Mouse (Mus musculus): ENCODE measurements around the gene Oaz2. TPM values are rescaled to one million over a fixed set of nuclear protein-coding genes. Genes with fewer than 3 reads are reported as not detected.

The Oaz2 gene
- polyA plus RNA-seq, 1 experiment: 140 TPM

DNA sequence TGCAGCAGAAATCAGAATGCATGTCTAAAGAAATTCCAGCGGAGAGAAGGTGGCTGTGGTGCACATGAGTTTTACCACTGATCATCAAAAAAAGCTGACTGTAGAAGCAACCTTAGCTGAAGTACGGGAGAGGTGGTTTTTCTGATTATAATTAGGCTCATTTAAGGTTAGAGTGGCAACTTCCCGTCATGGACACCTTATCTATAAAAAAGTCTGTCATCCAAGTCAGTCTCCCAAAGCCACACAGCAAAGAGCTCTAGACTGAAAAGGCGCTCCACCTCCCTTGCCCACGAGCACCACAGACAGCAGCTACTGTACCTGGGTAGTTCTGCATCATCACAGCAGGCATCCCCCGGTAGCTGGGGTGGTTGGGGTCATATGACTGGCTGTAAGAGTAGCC, 32.7 kb downstream of the Oaz2 start:
- peaks cover 21% of the 10 kb centered on the region for H3K36me3 ChIP-seq (ENCODE audit: control insufficient read depth, insufficient read depth)
- no peak overlapping the region for H3K4me2 ChIP-seq (ENCODE audit: low read depth)
- no peak overlapping the region for H3ac ChIP-seq (ENCODE audit: control insufficient read depth, insufficient read length)
- no peaks in the 10 kb centered on the region for H3K79me2 ChIP-seq (ENCODE audit: control insufficient read depth, insufficient read depth)
- TF ChIP-seq REST (IDR thresholded peaks at IDR 0.05; ENCODE audit: insufficient read depth, insufficient read length) (no peak), TCF12 (IDR thresholded peaks at IDR 0.05; ENCODE audit: insufficient read depth, poor library complexity, severe bottlenecking) (no peak), SRF (IDR thresholded peaks at IDR 0.05; ENCODE audit: control insufficient read depth, insufficient read length, low read depth) (no peak), CEBPB (IDR thresholded peaks at IDR 0.05; ENCODE audit: insufficient read depth, poor library complexity, severe bottlenecking) (no peak), POLR2A (IDR thresholded peaks at IDR 0.05; ENCODE audit: insufficient read length, low read depth) (no peak), TCF3 (IDR thresholded peaks at IDR 0.05; ENCODE audit: insufficient read length, low read depth) (no peak), USF1 (IDR thresholded peaks at IDR 0.05; ENCODE audit: low read depth) (no peak), MYOD1 (IDR thresholded peaks at IDR 0.05; ENCODE audit: control insufficient read depth in 1 of 3, insufficient read length in 2 of 3, low read depth in 2 of 3) (no peak), POLR2AphosphoS2 (IDR thresholded peaks at IDR 0.05; ENCODE audit: insufficient read length, low read depth) (no peak), MAX (IDR thresholded peaks at IDR 0.05; ENCODE audit: low read depth) (no peak), E2F4 (IDR thresholded peaks at IDR 0.05; ENCODE audit: insufficient read depth) (no peak), MYOG (IDR thresholded peaks at IDR 0.05; ENCODE audit: control insufficient read depth in 1 of 3, insufficient read depth in 1 of 3, insufficient read length in 2 of 3, low read depth in 2 of 3) (no peak)
- H3K4me3 ChIP-seq: no peak overlapping the region
- H3K27me3 ChIP-seq (ENCODE audit: control insufficient read depth, insufficient read depth, insufficient read length): no peaks in the 10 kb centered on the region

DNA sequence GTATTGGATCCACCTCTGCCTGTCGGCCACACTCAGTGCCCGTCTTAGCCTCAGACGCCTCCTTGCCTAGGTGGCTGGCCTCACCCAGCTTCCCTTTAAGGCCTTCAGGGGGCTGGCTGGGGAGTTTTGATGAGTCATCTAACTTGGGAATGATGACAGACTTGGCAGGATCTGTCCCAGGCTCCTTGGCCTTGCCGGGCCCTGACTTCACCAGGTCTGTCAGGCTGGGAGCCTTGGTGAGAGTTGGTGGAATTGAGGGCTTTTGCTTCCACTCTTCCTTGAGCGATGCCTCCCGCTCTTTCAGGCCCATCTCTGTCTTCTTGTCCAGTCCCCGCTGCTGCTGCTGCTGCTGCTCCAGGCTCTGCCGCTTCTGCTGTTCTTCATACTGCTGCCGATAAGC, 34.5 kb downstream of the Oaz2 start:
- TF ChIP-seq MYOG (IDR thresholded peaks at IDR 0.05; ENCODE audit: control insufficient read depth in 1 of 3, insufficient read depth in 1 of 3, insufficient read length in 2 of 3, low read depth in 2 of 3) (no peak), REST (IDR thresholded peaks at IDR 0.05; ENCODE audit: insufficient read depth, insufficient read length) (no peak), MAX (IDR thresholded peaks at IDR 0.05; ENCODE audit: low read depth) (no peak)
- H3K36me3 ChIP-seq (ENCODE audit: control insufficient read depth, insufficient read depth): peaks cover 21% of the 10 kb centered on the region
- no peak overlapping the region for H3K4me2 ChIP-seq (ENCODE audit: low read depth)
- no peak overlapping the region for H3K4me3 ChIP-seq
- H3K27me3 ChIP-seq (ENCODE audit: control insufficient read depth, insufficient read depth, insufficient read length): no peaks in the 10 kb centered on the region
- no peaks in the 10 kb centered on the region for H3K79me2 ChIP-seq (ENCODE audit: control insufficient read depth, insufficient read depth)
- no peak overlapping the region for H3ac ChIP-seq (ENCODE audit: control insufficient read depth, insufficient read length)

DNA sequence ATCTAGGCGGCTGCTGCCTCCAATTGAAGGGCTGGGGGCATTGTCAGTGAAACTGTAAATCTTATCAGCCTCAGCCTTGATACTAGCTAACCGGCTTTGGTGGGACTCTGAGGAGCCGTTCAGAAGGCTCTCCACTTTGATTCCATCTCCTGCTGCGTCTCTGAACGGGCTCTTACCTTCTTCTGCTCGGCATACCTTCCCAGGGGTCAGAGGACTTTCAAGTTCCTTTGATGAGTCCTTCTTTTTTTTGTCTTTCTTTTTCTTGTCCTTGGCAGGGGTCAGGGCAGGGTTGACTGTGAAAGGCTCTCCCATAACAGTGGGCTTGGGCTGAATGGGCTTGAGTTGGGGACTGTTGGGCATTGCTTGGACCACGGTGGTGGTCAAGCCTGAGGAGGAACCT, 35.4 kb downstream of the Oaz2 start:
- Histone ChIP-seq H3K79me2 (ENCODE audit: control insufficient read depth, insufficient read depth) (no peaks in the 10 kb centered on the region), H3K36me3 (ENCODE audit: control insufficient read depth, insufficient read depth) (peaks cover 21% of the 10 kb centered on the region), H3K27me3 (ENCODE audit: control insufficient read depth, insufficient read depth, insufficient read length) (no peaks in the 10 kb centered on the region), H3K4me2 (ENCODE audit: low read depth) (no peak overlapping the region), H3ac (ENCODE audit: control insufficient read depth, insufficient read length) (no peak overlapping the region), H3K4me3 (no peak overlapping the region)
- TF ChIP-seq MAX (IDR thresholded peaks at IDR 0.05; ENCODE audit: low read depth) (no peak), SRF (IDR thresholded peaks at IDR 0.05; ENCODE audit: control insufficient read depth, insufficient read length, low read depth) (no peak), USF1 (IDR thresholded peaks at IDR 0.05; ENCODE audit: low read depth) (no peak), MYOG (IDR thresholded peaks at IDR 0.05; ENCODE audit: control insufficient read depth in 1 of 3, insufficient read depth in 1 of 3, insufficient read length in 2 of 3, low read depth in 2 of 3) (no peak), TCF12 (IDR thresholded peaks at IDR 0.05; ENCODE audit: insufficient read depth, poor library complexity, severe bottlenecking) (no peak), REST (IDR thresholded peaks at IDR 0.05; ENCODE audit: insufficient read depth, insufficient read length) (no peak), POLR2A (IDR thresholded peaks at IDR 0.05; ENCODE audit: insufficient read length, low read depth) (no peak), TCF3 (IDR thresholded peaks at IDR 0.05; ENCODE audit: insufficient read length, low read depth) (no peak), MYOD1 (IDR thresholded peaks at IDR 0.05; ENCODE audit: control insufficient read depth in 1 of 3, insufficient read length in 2 of 3, low read depth in 2 of 3) (no peak), E2F4 (IDR thresholded peaks at IDR 0.05; ENCODE audit: insufficient read depth) (no peak), CEBPB (IDR thresholded peaks at IDR 0.05; ENCODE audit: insufficient read depth, poor library complexity, severe bottlenecking) (no peak), POLR2AphosphoS2 (IDR thresholded peaks at IDR 0.05; ENCODE audit: insufficient read length, low read depth) (no peak)

DNA sequence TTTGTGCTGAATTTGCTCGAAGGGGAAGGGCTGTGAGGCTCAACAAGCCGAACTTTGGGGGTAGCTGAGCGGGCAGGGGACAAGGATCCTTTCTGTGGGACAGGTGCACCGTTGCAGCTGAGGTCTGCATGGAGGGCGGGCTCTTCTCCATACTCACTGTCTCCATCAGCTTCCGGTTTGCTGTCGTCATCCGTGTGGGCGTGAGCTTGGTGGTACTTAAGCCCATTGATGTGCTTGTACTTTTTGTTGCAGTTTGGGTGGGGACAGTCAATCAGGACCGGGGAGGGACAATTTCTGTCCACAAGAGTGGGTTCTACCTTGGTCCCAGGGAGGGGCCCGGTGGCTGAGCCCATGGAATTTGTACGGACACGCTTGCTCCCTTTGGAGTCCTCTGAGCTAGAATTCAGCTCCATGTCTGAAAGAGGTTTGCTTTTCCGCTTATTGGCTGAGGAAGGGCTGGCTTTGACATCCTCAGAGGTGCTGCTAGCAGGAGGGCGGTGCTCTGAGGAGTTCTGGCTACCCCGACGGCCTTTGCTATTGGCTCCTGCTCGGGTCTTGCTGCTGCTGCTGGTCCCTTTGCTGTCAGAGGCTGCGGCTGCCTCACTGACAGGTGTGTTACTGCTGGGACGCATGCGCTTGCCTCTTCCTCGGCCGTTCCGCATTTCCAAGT, 36.3 kb downstream of the Oaz2 start:
- Histone ChIP-seq H3K79me2 (ENCODE audit: control insufficient read depth, insufficient read depth) (no peaks in the 10 kb centered on the region), H3K4me2 (ENCODE audit: low read depth) (no peak overlapping the region), H3K4me3 (no peak overlapping the region), H3K36me3 (ENCODE audit: control insufficient read depth, insufficient read depth) (peaks cover 21% of the 10 kb centered on the region), H3ac (ENCODE audit: control insufficient read depth, insufficient read length) (no peak overlapping the region), H3K27me3 (ENCODE audit: control insufficient read depth, insufficient read depth, insufficient read length) (no peaks in the 10 kb centered on the region)
- TF ChIP-seq POLR2AphosphoS2 (IDR thresholded peaks at IDR 0.05; ENCODE audit: insufficient read length, low read depth) (no peak), TCF3 (IDR thresholded peaks at IDR 0.05; ENCODE audit: insufficient read length, low read depth) (no peak)

DNA sequence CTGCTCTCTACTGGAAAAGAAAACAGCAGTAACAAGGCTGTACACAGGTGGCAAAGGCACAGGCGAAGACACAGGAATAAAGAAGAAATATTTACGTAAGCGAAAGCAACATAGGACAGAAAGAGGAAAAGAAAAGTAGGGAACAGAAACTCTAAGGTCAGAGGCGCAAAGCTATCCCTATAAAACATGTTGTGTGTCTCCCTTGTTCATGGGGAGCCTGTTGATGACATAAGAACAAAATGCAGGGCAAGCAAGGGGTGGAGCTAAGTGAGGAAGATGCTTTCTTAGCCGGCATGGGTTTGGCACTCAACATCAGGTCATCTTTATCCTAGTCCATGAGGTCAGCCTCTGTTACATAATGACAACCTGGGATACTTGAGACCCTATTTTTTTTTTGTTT, 50.4 kb downstream of the Oaz2 start:
- no peak overlapping the region for H3K4me3 ChIP-seq
- no peak overlapping the region for H3K4me2 ChIP-seq (ENCODE audit: low read depth)
- peaks cover 14% of the 10 kb centered on the region for H3K79me2 ChIP-seq (ENCODE audit: control insufficient read depth, insufficient read depth)
- no peaks in the 10 kb centered on the region for H3K27me3 ChIP-seq (ENCODE audit: control insufficient read depth, insufficient read depth, insufficient read length)
- TF ChIP-seq SRF (IDR thresholded peaks at IDR 0.05; ENCODE audit: control insufficient read depth, insufficient read length, low read depth) (no peak), USF1 (IDR thresholded peaks at IDR 0.05; ENCODE audit: low read depth) (no peak), TCF12 (IDR thresholded peaks at IDR 0.05; ENCODE audit: insufficient read depth, poor library complexity, severe bottlenecking) (no peak), MAX (IDR thresholded peaks at IDR 0.05; ENCODE audit: low read depth) (no peak), MYOG (IDR thresholded peaks at IDR 0.05; ENCODE audit: control insufficient read depth in 1 of 3, insufficient read depth in 1 of 3, insufficient read length in 2 of 3, low read depth in 2 of 3) (no peak), REST (IDR thresholded peaks at IDR 0.05; ENCODE audit: insufficient read depth, insufficient read length) (no peak), TCF3 (IDR thresholded peaks at IDR 0.05; ENCODE audit: insufficient read length, low read depth) (no peak), MYOD1 (IDR thresholded peaks at IDR 0.05; ENCODE audit: control insufficient read depth in 1 of 3, insufficient read length in 2 of 3, low read depth in 2 of 3) (no peak), CEBPB (IDR thresholded peaks at IDR 0.05; ENCODE audit: insufficient read depth, poor library complexity, severe bottlenecking) (no peak), POLR2AphosphoS2 (IDR thresholded peaks at IDR 0.05; ENCODE audit: insufficient read length, low read depth) (no peak), POLR2A (IDR thresholded peaks at IDR 0.05; ENCODE audit: insufficient read length, low read depth) (no peak), E2F4 (IDR thresholded peaks at IDR 0.05; ENCODE audit: insufficient read depth) (no peak)
- H3K36me3 ChIP-seq (ENCODE audit: control insufficient read depth, insufficient read depth): no peaks in the 10 kb centered on the region
- no peak overlapping the region for H3ac ChIP-seq (ENCODE audit: control insufficient read depth, insufficient read length)
